Mouse (Mus musculus) liver, embryonic 15.5 days (tissue): ENCODE results near the gene Rho. TPM values are rescaled to one million over a fixed set of nuclear protein-coding genes. Genes with fewer than 3 reads are reported as not detected.
A peak's percentile ranks its signal among the peaks of the same experiment; 100 is the strongest.

Experiments
- ATAC-seq: fragments of 200-750 bp; cut with Nextera tagmentation; 2 replicates; pipeline ENCODE4 v1.8.0; 2017; ENCODE audit warnings: moderate number of reproducible peaks, mild to moderate bottlenecking, moderate library complexity; ENCODE audit not compliant: insufficient read depth
- H3K27ac ChIP-seq: fragments of 300-500 bp; sonication (generic); replicated peaks from 2 replicates; pipeline ENCODE4 v1.5.1; 2015; ENCODE audit warnings: mild to moderate bottlenecking, inconsistent platforms
- H3K27me3 ChIP-seq: fragments of 300-500 bp; sonication (generic); 2 replicates; pipeline ENCODE4 v1.6.1; 2015; ENCODE audit warnings: mild to moderate bottlenecking, inconsistent platforms
- H3K36me3 ChIP-seq: fragments of 300-500 bp; sonication (generic); replicated peaks from 2 replicates; pipeline ENCODE4 v1.6.1; 2015; ENCODE audit warnings: moderate library complexity, mild to moderate bottlenecking, inconsistent platforms
- H3K4me1 ChIP-seq: fragments of 300-500 bp; sonication (generic); replicated peaks from 2 replicates; pipeline ENCODE4 v1.6.1; 2015; ENCODE audit warnings: inconsistent platforms
- H3K4me2 ChIP-seq: fragments of 300-500 bp; sonication (generic); 2 replicates; pipeline ENCODE4 v1.6.1; 2015; ENCODE audit warnings: moderate library complexity, mild to moderate bottlenecking, inconsistent platforms
- H3K4me3 ChIP-seq: fragments of 300-500 bp; sonication (generic); replicated peaks from 2 replicates; pipeline ENCODE4 v1.5.1; 2015; ENCODE audit warnings: mild to moderate bottlenecking, inconsistent platforms
- H3K9ac ChIP-seq: fragments of 300-500 bp; sonication (generic); 2 replicates; pipeline ENCODE4 v1.6.1; 2015; ENCODE audit warnings: moderate library complexity, mild to moderate bottlenecking, inconsistent platforms
- H3K9me3 ChIP-seq: fragments of 300-500 bp; sonication (generic); replicated peaks from 2 replicates; pipeline ENCODE4 v1.6.1; 2016; ENCODE audit warnings: inconsistent platforms
- WGBS: fragments of 180-500 bp; shearing (Covaris S2); methylation state at CpG from one replicate; pipeline ENCODE4 v1.1.7; 2015; ENCODE audit warnings: mixed read lengths; ENCODE audit not compliant: insufficient replicate concordance; 5-methylcytosine and 5-hydroxymethylcytosine counted together
- polyA plus RNA-seq: library from polyadenylated mRNA; unstranded; fragments of >200 nt; fragmentation: Nextera tagmentation; extraction: Ambion mirVana; gene quantifications from 2 replicates; pipeline ENCODE4 v1.2.1, GENCODE M21; 2015

The Rho gene
- polyA plus RNA-seq, 1 experiment from 2014 or later, result not detected

DNA sequence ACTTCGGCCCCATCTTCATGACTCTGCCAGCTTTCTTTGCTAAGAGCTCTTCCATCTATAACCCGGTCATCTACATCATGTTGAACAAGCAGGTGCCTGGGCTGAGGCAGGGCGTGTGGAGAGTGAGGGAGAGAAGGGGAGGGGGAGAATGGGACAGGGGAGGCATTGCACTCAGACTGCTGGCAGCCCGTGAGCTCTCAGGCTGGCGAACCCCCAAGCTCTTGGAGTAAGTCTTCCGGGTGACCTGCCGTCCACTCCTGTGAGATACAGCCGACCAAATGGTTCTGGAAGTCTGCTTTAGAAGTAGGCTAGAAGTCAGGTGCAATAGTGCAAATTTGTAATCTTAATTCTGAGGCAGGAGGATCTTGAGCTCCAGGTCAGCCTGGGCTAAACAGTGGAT, 4.0 kb downstream of the Rho start:
- Histone ChIP-seq H3K27ac (no peak overlapping the region), H3K9me3 (no peaks in the 10 kb centered on the region), H3K36me3 (no peaks in the 10 kb centered on the region), H3K4me1 (0 out of 2 replicates have a peak, but pooled peaks cover under 1% of the 10 kb centered on the region), H3K27me3 (no peaks in the 10 kb centered on the region), H3K4me2 (no peak overlapping the region), H3K9ac (no peak overlapping the region), H3K4me3 (no peak overlapping the region)
- 58% methylated on average over 8 of the region's 8 CpGs for WGBS
- ATAC-seq, result no peak

DNA sequence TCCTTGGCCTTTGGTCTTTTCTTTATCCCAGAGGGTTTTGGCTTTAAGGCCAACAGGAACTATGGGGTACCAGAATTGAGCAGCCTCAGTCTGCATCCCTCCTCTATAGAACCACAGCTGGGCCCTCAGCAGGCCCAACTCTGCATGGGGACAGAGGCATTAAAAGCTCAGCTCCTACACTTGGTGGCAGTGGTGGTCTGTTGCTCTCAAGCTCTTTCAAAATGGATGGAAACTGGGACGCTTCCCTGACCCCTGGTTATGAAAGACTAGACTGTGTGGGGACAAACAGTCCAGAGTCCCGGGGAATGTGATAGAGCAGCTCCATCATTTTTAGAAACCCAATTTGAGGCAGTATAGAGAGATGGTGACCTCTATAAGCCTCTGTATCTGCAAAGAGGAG, 6.5 kb downstream of the Rho start:
- Histone ChIP-seq H3K4me1 (peaks cover 16% of the 10 kb centered on the region; the same call in 1 of the 2 replicates), H3K4me2 (no peak overlapping the region), H3K9ac (no peak overlapping the region), H3K9me3 (no peaks in the 10 kb centered on the region), H3K36me3 (no peaks in the 10 kb centered on the region), H3K27ac (no peak overlapping the region), H3K4me3 (no peak overlapping the region), H3K27me3 (no peaks in the 10 kb centered on the region)
- no peak for ATAC-seq
- 66% methylated on average over 2 of the region's 2 CpGs for WGBS

- no peak for ATAC-seq
- no peak overlapping the region for H3K9ac ChIP-seq
- no peak overlapping the region for H3K4me2 ChIP-seq
- H3K27me3 ChIP-seq, result no peaks in the 10 kb centered on the region
- no peak overlapping the region for H3K4me3 ChIP-seq
- no peaks in the 10 kb centered on the region for H3K9me3 ChIP-seq
- no peak overlapping the region for H3K27ac ChIP-seq
- H3K36me3 ChIP-seq, result no peaks in the 10 kb centered on the region
- H3K4me1 ChIP-seq, result peaks cover 16% of the 10 kb centered on the region; the same call in 1 of the 2 replicates
- WGBS, result 50% methylated on average over 1 of the region's 1 CpGs
Observed at GRCm38 (mm10) chr6:115938798-115939197, 7.2 kb downstream of the Rho start.

- Histone ChIP-seq H3K4me2 (no peak overlapping the region), H3K36me3 (no peaks in the 10 kb centered on the region), H3K4me1 (peaks cover 16% of the 10 kb centered on the region; the same call in 1 of the 2 replicates), H3K9ac (no peak overlapping the region), H3K27me3 (no peaks in the 10 kb centered on the region), H3K4me3 (no peak overlapping the region), H3K9me3 (no peaks in the 10 kb centered on the region), H3K27ac (no peak overlapping the region)
- 56% methylated on average over 1 of the region's 1 CpGs for WGBS
- ATAC-seq, result peak; percentile 51; the same call in 1 of the 2 replicates
Observed at GRCm38 (mm10) chr6:115940603-115941002, 9.1 kb downstream of the Rho start.

DNA sequence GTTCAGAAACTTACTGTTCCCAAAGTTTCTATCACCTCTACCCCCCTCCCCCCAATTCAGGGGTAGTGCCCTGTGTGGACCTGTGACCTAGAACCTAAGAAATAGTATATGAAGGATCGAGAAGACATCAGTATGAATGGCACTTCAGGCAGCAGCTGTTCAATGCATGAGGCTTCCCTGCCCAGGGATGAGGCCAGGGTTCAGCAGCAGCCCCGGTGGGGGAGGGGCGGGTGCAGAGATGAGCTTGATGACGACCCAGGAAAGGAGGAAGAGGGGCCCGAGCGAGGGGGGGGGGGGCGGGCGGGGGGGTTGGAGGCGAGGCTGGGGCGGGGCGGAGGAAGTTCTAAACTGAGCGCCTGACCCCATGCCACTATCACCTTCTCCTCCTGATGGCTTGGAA, 9.6 kb downstream of the Rho start:
- H3K27me3 ChIP-seq, result no peaks in the 10 kb centered on the region
- H3K27ac ChIP-seq, result no peak overlapping the region
- no peak overlapping the region for H3K9ac ChIP-seq
- peaks cover 16% of the 10 kb centered on the region; the same call in 1 of the 2 replicates for H3K4me1 ChIP-seq
- WGBS, result 3% methylated on average over 8 of the region's 12 CpGs
- 0 out of 2 replicates have a peak overlapping the region, but pooled peaks have one; percentile 2 for H3K4me2 ChIP-seq
- no peak for ATAC-seq
- H3K4me3 ChIP-seq, result no peak overlapping the region
- no peaks in the 10 kb centered on the region for H3K36me3 ChIP-seq
- no peaks in the 10 kb centered on the region for H3K9me3 ChIP-seq

- Histone ChIP-seq H3K27ac (no peak overlapping the region), H3K4me1 (peaks cover 18% of the 10 kb centered on the region; the same call in 1 of the 2 replicates), H3K9me3 (no peaks in the 10 kb centered on the region), H3K36me3 (no peaks in the 10 kb centered on the region), H3K4me3 (no peak overlapping the region), H3K9ac (no peak overlapping the region), H3K4me2 (no peak overlapping the region), H3K27me3 (no peaks in the 10 kb centered on the region)
- WGBS, result 33% methylated on average over 9 of the region's 9 CpGs
- no peak for ATAC-seq
Observed at GRCm38 (mm10) chr6:115943498-115944427, 12.2 kb downstream of the Rho start.

GRCm38 (mm10) chr6:115944638-115945037, 13.1 kb downstream of the Rho start, which contains the start of gene H1foo:
H1foo (plus strand) TSS chr6:115944938.
- Histone ChIP-seq H3K4me2 (no peak within 1 kb of the TSS), H3K27me3 (no peaks in the 10 kb centered on the region), H3K36me3 (no peaks in the 10 kb centered on the region), H3K9me3 (no peaks in the 10 kb centered on the region), H3K4me3 (no peak within 1 kb of the TSS), H3K4me1 (peaks cover 18% of the 10 kb centered on the region; the same call in 1 of the 2 replicates), H3K27ac (no peak within 1 kb of the TSS), H3K9ac (no peak within 1 kb of the TSS)
- no peak for ATAC-seq
- WGBS, result 60% methylated on average over 5 of the region's 5 CpGs

DNA sequence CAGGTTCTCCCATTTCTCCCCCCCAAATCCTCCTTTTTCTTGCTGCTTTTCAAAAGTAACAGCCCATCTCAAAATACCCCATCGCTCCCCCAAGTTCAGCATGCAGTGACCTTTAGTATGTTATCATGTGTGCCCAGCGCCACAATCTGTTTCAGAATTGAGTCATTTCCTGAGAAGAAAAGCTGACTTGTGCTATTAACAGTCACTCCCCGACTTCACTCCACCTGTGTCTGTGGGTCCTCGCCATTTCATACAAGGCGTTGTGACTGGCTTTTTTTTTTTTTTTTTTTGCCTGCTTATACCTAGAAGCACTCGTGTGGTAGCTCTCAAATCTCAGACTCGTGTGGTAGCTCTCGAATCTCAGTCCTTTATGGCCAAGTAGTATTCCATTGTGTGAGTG, 14.1 kb downstream of the Rho start:
- no peaks in the 10 kb centered on the region for H3K27me3 ChIP-seq
- peaks cover 17% of the 10 kb centered on the region; the same call in 1 of the 2 replicates for H3K4me1 ChIP-seq
- H3K27ac ChIP-seq, result no peak overlapping the region
- no peak for ATAC-seq
- no peak overlapping the region for H3K9ac ChIP-seq
- no peaks in the 10 kb centered on the region for H3K36me3 ChIP-seq
- no peak overlapping the region for H3K4me3 ChIP-seq
- no peaks in the 10 kb centered on the region for H3K9me3 ChIP-seq
- WGBS, result 37% methylated on average over 8 of the region's 8 CpGs
- H3K4me2 ChIP-seq, result no peak overlapping the region

DNA sequence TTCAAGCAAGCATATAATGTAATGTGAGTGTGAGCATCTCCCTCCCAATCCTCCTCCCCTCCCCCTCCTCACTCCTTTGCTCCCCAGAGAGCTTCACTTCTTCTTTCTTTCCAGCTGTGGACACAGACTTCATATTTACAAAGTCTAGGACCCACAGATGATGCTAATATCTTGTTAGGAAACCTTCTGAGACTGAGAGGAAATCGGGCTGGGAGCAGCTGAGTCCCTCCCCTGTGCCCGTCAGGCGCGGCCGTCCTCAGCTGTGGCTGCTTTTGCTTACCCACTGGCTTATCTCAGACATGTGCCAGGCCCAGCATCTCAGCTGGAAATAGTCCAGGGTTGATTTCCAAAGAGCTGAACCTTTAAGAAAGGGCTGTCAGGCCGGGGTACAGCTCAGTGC, 14.8 kb downstream of the Rho start:
- H3K9ac ChIP-seq, result no peak overlapping the region
- H3K4me2 ChIP-seq, result no peak overlapping the region
- H3K36me3 ChIP-seq, result no peaks in the 10 kb centered on the region
- no peak for ATAC-seq
- H3K4me3 ChIP-seq, result no peak overlapping the region
- no peak overlapping the region for H3K27ac ChIP-seq
- H3K9me3 ChIP-seq, result no peaks in the 10 kb centered on the region
- H3K27me3 ChIP-seq, result no peaks in the 10 kb centered on the region
- WGBS, result 23% methylated on average over 6 of the region's 6 CpGs
- H3K4me1 ChIP-seq, result peaks cover 9% of the 10 kb centered on the region; the same call in 1 of the 2 replicates

GRCm38 (mm10) chr6:115954506-115955074, 23.0 kb downstream of the Rho start:
- H3K9ac ChIP-seq, result no peak overlapping the region
- H3K36me3 ChIP-seq, result no peaks in the 10 kb centered on the region
- ATAC-seq, result no peak
- H3K4me3 ChIP-seq, result no peak overlapping the region
- WGBS, result 78% methylated on average over 9 of the region's 9 CpGs
- 0 out of 2 replicates have a peak, but pooled peaks cover 7% of the 10 kb centered on the region for H3K4me1 ChIP-seq
- H3K27ac ChIP-seq, result no peak overlapping the region
- no peak overlapping the region for H3K4me2 ChIP-seq
- H3K9me3 ChIP-seq, result no peaks in the 10 kb centered on the region
- H3K27me3 ChIP-seq, result no peaks in the 10 kb centered on the region

GRCm38 (mm10) chr6:115955169-115955568, 23.6 kb downstream of the Rho start:
- no peak overlapping the region for H3K27ac ChIP-seq
- H3K36me3 ChIP-seq, result no peaks in the 10 kb centered on the region
- H3K9me3 ChIP-seq, result no peaks in the 10 kb centered on the region
- no peak overlapping the region for H3K9ac ChIP-seq
- no peak overlapping the region for H3K4me3 ChIP-seq
- H3K4me2 ChIP-seq, result no peak overlapping the region
- WGBS, result 76% methylated on average over 4 of the region's 4 CpGs
- no peaks in the 10 kb centered on the region for H3K27me3 ChIP-seq
- no peak for ATAC-seq
- H3K4me1 ChIP-seq, result 0 out of 2 replicates have a peak, but pooled peaks cover 7% of the 10 kb centered on the region
